Comparison of ENCODE assay signal across 8 mouse cellular contexts in the genomic region with DNA sequence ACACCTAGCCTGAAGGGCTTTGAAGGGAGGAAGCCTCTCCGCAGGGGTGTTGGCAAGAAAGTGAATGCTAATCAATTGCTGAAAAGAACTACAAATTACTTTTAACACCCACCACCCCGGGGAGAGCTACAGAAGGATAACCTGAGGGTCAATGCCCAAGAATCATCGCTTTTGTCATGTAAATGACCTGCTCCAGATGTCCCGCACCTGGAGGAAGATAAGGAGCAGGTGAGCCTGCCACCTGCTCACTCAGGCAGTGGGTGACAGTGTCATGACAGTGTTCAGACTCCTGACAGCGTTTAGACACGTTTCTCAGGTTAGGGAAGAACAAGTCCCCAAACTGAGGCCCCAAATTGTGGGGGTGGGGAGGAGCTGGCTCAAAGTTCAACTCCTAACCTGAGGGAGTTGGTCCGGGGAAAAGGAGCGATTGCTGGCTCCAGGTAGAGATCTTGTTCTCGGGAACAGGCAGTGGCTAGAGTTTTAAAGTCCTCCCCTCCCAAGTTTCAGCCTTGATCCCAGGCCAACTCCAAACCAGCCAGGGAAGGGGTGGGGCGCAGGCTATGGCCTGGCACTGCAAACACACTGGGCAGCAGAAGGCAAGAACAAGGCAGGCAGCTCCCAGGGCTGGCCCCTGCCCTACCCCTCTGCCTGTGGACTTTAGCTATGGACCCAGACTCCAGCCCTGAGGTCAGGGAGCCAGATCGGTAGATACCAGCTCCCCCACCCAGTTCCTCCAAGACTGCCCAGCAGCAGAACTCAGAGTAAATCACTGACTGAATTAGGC. TPM values are rescaled to one million over a fixed set of nuclear protein-coding genes. Genes with fewer than 3 reads are reported as not detected.
DNase-seq lines count a peak whose midpoint lies in the region; ATAC-seq and TF ChIP-seq lines count a peak whose summit lies in the region.

No protein-coding gene starts in this region.

- H3K9ac ChIP-seq in heart, embryonic 13.5 days, result peak overlapping the region; percentile 42; the same call in 1 of the 2 replicates
- H3K9ac ChIP-seq in intestine, embryonic 15.5 days, result no peak overlapping the region
- H3K9ac ChIP-seq in lung, embryonic 14.5 days, result no peak overlapping the region

- no peak overlapping the region for H3K4me3 ChIP-seq in heart, embryonic 13.5 days
- no peak overlapping the region for H3K4me3 ChIP-seq in heart, embryonic 10.5 days
- no peak overlapping the region for H3K4me3 ChIP-seq in intestine, embryonic 15.5 days (replicated peaks)
- H3K4me3 ChIP-seq in lung, embryonic 14.5 days (ENCODE audit: low read depth, low read length), result no peak overlapping the region

- H3K4me2 ChIP-seq in heart, embryonic 13.5 days, result no peak overlapping the region
- H3K4me2 ChIP-seq in intestine, embryonic 15.5 days (replicated peaks), result peak overlapping the region; percentile 19; the same call in 1 of the 2 replicates
- H3K4me2 ChIP-seq in lung, embryonic 14.5 days, result no peak overlapping the region

- intact Hi-C loops in left cerebral cortex, postnatal 10 days (cut with DNase I), result no loop called here

- 34% methylated on average over 11 of the region's 11 CpGs for WGBS in heart, embryonic 13.5 days
- 29% methylated on average over 11 of the region's 11 CpGs for WGBS in heart, embryonic 10.5 days
- WGBS in intestine, embryonic 15.5 days, result 27% methylated on average over 11 of the region's 11 CpGs
- 29% methylated on average over 11 of the region's 11 CpGs for WGBS in lung, embryonic 14.5 days

- no peak for DNase-seq in heart, embryonic 10.5 days (ENCODE audit: low spot score)
- DNase-seq in adrenal gland, adult (ENCODE audit: inconsistent age in 2 of 2, low spot score in 1 of 2), result peak; percentile 77 to 93
- DNase-seq in lung, embryonic 14.5 days, result no peak
- no peak for DNase-seq in right cerebral cortex, adult 2 months (ENCODE audit: low spot score in 2 of 2)
- DNase-seq in left cerebral cortex, postnatal 10 days (ENCODE audit: extremely low spot score in 1 of 2, low spot score in 2 of 2), result no peak
- no peak for DNase-seq in layer of hippocampus, adult 8-10 months (ENCODE audit: low spot score in 2 of 2)

- peaks cover 75% of the 10 kb centered on the region for H3K4me1 ChIP-seq in heart, embryonic 13.5 days
- peaks cover 51% of the 10 kb centered on the region for H3K4me1 ChIP-seq in heart, embryonic 10.5 days
- peaks cover 58% of the 10 kb centered on the region for H3K4me1 ChIP-seq in intestine, embryonic 15.5 days (replicated peaks)
- peaks cover 2% of the 10 kb centered on the region for H3K4me1 ChIP-seq in lung, embryonic 14.5 days (ENCODE audit: insufficient read depth)

- TF ChIP-seq CTCF in lung, embryonic 14.5 days (IDR thresholded peaks at IDR 0.05; ENCODE audit: low read depth), result no peak

- no peaks in the 10 kb centered on the region for H3K9me3 ChIP-seq in heart, embryonic 13.5 days
- H3K9me3 ChIP-seq in heart, embryonic 10.5 days, result no peaks in the 10 kb centered on the region
- H3K9me3 ChIP-seq in intestine, embryonic 15.5 days, result no peaks in the 10 kb centered on the region
- no peaks in the 10 kb centered on the region for H3K9me3 ChIP-seq in lung, embryonic 14.5 days (ENCODE audit: low read depth, low read length)

- ATAC-seq in heart, embryonic 13.5 days (ENCODE audit: extremely low read depth, insufficient number of reproducible peaks, low FRiP score, low TSS enrichment), result no peak
- ATAC-seq in intestine, embryonic 15.5 days, result peak; percentile 96
- ATAC-seq in lung, embryonic 14.5 days (ENCODE audit: insufficient read depth), result 0 out of 2 replicates have a peak, but pooled peaks have one; percentile 19

- H3K27me3 ChIP-seq in heart, embryonic 13.5 days (replicated peaks), result no peaks in the 10 kb centered on the region
- no peaks in the 10 kb centered on the region for H3K27me3 ChIP-seq in heart, embryonic 10.5 days (ENCODE audit: insufficient read depth, poor library complexity, severe bottlenecking)
- no peaks in the 10 kb centered on the region for H3K27me3 ChIP-seq in intestine, embryonic 15.5 days (replicated peaks)
- H3K27me3 ChIP-seq in lung, embryonic 14.5 days (ENCODE audit: insufficient read depth, low read length), result no peaks in the 10 kb centered on the region

- H3K36me3 ChIP-seq in heart, embryonic 13.5 days, result peaks cover 26% of the 10 kb centered on the region
- H3K36me3 ChIP-seq in heart, embryonic 10.5 days, result peaks cover 29% of the 10 kb centered on the region
- H3K36me3 ChIP-seq in intestine, embryonic 15.5 days, result 0 out of 2 replicates have a peak, but pooled peaks cover 2% of the 10 kb centered on the region
- H3K36me3 ChIP-seq in lung, embryonic 14.5 days (ENCODE audit: insufficient read depth), result peaks cover 35% of the 10 kb centered on the region

- H3K27ac ChIP-seq in heart, embryonic 13.5 days (replicated peaks), result no peak overlapping the region
- H3K27ac ChIP-seq in heart, embryonic 10.5 days, result no peak overlapping the region
- H3K27ac ChIP-seq in intestine, embryonic 15.5 days, result peak overlapping the region; percentile 83
- H3K27ac ChIP-seq in lung, embryonic 14.5 days (ENCODE audit: low read depth), result peak overlapping the region; percentile 46; the same call in 1 of the 2 replicates

RNA-seq across cellular contexts. Expression of gene Tet3, which starts 36.8 kb away (rescaled TPM):
- 27.7 and 30.6 TPM in 2 replicates for polyA plus RNA-seq in heart, embryonic 13.5 days (2015; fragmentation: Nextera tagmentation; extraction: Ambion mirVana)
- 29.8 and 31.3 TPM in 2 replicates for polyA plus RNA-seq in heart, embryonic 10.5 days (2016; fragmentation: Nextera tagmentation; extraction: Ambion mirVana)
- polyA plus RNA-seq in intestine, embryonic 15.5 days (2015; fragmentation: Nextera tagmentation; extraction: Ambion mirVana), result 41.8 and 42.8 TPM in 2 replicates
- 34.4 and 36.9 TPM in 2 replicates for polyA plus RNA-seq in lung, embryonic 14.5 days (2014; fragmentation: Nextera tagmentation; extraction: Ambion mirVana)
- total RNA-seq in left cerebral cortex, postnatal 10 days (2021), result 100 to 1,000 TPM; 105 to 114 TPM
- 10 to 100 TPM; 53.5 to 65.9 (median 58.5) TPM for total RNA-seq in layer of hippocampus, adult 8-10 months (2022)

Comparison
In these comparisons a context has a peak if more than half of its experiments do, and no peak if none do; other contexts are left out.
1. H3K27ac ChIP-seq: peak in intestine, embryonic 15.5 days (single experiment) and lung, embryonic 14.5 days (single experiment); none in heart, embryonic 13.5 days (single experiment) and heart, embryonic 10.5 days (single experiment).
2. DNase-seq: peak in adrenal gland, adult (2 of 2); none in heart, embryonic 10.5 days (single experiment), lung, embryonic 14.5 days (single experiment), right cerebral cortex, adult 2 months (0 of 2), left cerebral cortex, postnatal 10 days (0 of 2) and layer of hippocampus, adult 8-10 months (0 of 2).